Mouse (Mus musculus) thymus, adult 2 months (tissue): ENCODE results near the gene Tmem132d. TPM values are rescaled to one million over a fixed set of nuclear protein-coding genes. Genes with fewer than 3 reads are reported as not detected.

ENCODE experiments used
- DNase-seq: peaks from one replicate; pipeline ENCODE4 v3.0.0; 2021
- H3K27ac ChIP-seq: fragments of 200-500 bp; 2 replicates; pipeline ENCODE4 v1.5.1; 2012; ENCODE audit warnings: low read length, control low read depth; ENCODE audit not compliant: control insufficient read depth, insufficient read depth
- H3K27me3 ChIP-seq: fragments of 200-500 bp; 2 replicates; pipeline ENCODE4 v1.6.1; 2012; ENCODE audit warnings: mild to moderate bottlenecking, low read length, moderate library complexity, mixed read lengths; ENCODE audit not compliant: control insufficient read depth, insufficient read depth
- H3K36me3 ChIP-seq: fragments of 200-500 bp; 2 replicates; pipeline ENCODE4 v1.6.1; 2012; ENCODE audit warnings: mild to moderate bottlenecking, low read length, moderate library complexity; ENCODE audit not compliant: control insufficient read depth, insufficient read depth
- H3K4me1 ChIP-seq: fragments of 200-500 bp; replicated peaks from 2 replicates; pipeline ENCODE4 v1.6.1; 2012; ENCODE audit warnings: low read length; ENCODE audit not compliant: control insufficient read depth, insufficient read depth
- H3K4me3 ChIP-seq: fragments of 200-500 bp; 2 replicates; pipeline ENCODE4 v1.5.1; 2012; ENCODE audit warnings: mild to moderate bottlenecking, low read length, control low read depth, moderate library complexity; ENCODE audit not compliant: control insufficient read depth, insufficient read depth
- CTCF ChIP-seq: fragments of 200-500 bp; IDR thresholded peaks from 2 replicates; pipeline ENCODE4 v1.5.1; 2012; ENCODE audit warnings: mild to moderate bottlenecking, control low read depth, low read length, moderate library complexity, borderline replicate concordance; ENCODE audit not compliant: control insufficient read depth, poor library complexity, insufficient read depth; ENCODE audit errors: extremely low read depth
- POLR2A ChIP-seq: fragments of 200-500 bp; IDR thresholded peaks from 2 replicates; pipeline ENCODE4 v1.6.1; 2012; ENCODE audit warnings: mild to moderate bottlenecking, low read length, control low read depth, moderate library complexity; ENCODE audit not compliant: control insufficient read depth, poor library complexity, insufficient read depth; ENCODE audit errors: extremely low read depth
- WGBS: fragments of 180-500 bp; shearing (Covaris S2); methylation state at CpG from one replicate; pipeline ENCODE4 v1.1.7; 2018; 5-methylcytosine and 5-hydroxymethylcytosine counted together
- polyA plus RNA-seq: library from polyadenylated mRNA; depleted of rRNA; stranded (reverse); fragments of >200 nt; gene quantifications from 2 replicates; pipeline ENCODE4 v1.2.3, GENCODE M21; 2012

Gene Tmem132d
- polyA plus RNA-seq, 1 experiment = 0.07 TPM

DNA sequence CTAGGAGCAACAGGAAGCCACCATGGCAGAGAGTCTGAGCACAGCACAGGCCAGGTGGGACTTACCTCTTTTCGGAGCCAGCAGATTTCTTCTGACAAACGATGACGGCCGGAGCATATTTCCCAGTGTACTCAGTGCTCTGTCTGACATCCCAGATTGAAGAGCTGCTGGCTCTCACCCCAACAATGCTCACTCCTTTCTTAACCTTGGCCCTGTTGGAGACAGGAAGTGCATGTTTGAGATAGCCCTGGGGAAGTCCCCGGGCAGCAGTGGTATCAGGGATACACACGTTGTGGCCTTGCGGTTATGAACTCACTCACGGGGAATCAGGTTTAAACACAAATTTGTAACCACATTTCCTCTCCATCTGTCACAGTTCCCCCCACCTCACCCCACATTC is 296.1 kb downstream of the Tmem132d start:
- WGBS = 23% methylated on average over 8 of the region's 8 CpGs
- H3K4me3 ChIP-seq = no peak overlapping the region
- H3K27me3 ChIP-seq = no peaks in the 10 kb centered on the region
- H3K4me1 ChIP-seq = no peaks in the 10 kb centered on the region
- no peak for DNase-seq
- no peak overlapping the region for H3K27ac ChIP-seq
- no peaks in the 10 kb centered on the region for H3K36me3 ChIP-seq
- TF ChIP-seq POLR2A (no peak), CTCF (no peak)

GRCm38 (mm10) chr5:128122656-128123055 is 310.2 kb downstream of the Tmem132d start:
- Histone ChIP-seq H3K27ac (no peak overlapping the region), H3K36me3 (no peaks in the 10 kb centered on the region), H3K4me1 (no peaks in the 10 kb centered on the region), H3K4me3 (no peak overlapping the region), H3K27me3 (no peaks in the 10 kb centered on the region)
- 55% methylated on average over 3 of the region's 3 CpGs for WGBS
- no peak for DNase-seq
- TF ChIP-seq POLR2A = no peak
- no peak for TF ChIP-seq CTCF

- Histone ChIP-seq H3K36me3 (no peaks in the 10 kb centered on the region), H3K4me1 (no peaks in the 10 kb centered on the region), H3K27ac (no peak overlapping the region), H3K27me3 (no peaks in the 10 kb centered on the region), H3K4me3 (no peak overlapping the region)
- no peak for TF ChIP-seq POLR2A
- no peak for DNase-seq
- WGBS = 88% methylated on average over 3 of the region's 3 CpGs
Measured at GRCm38 (mm10) chr5:128119171-128119570, 313.7 kb downstream of the Tmem132d start.

GRCm38 (mm10) chr5:128113107-128113506 is 319.8 kb downstream of the Tmem132d start:
- H3K36me3 ChIP-seq = no peaks in the 10 kb centered on the region
- H3K4me3 ChIP-seq = no peak overlapping the region
- DNase-seq = no peak
- H3K27ac ChIP-seq = no peak overlapping the region
- WGBS = 89% methylated on average over 8 of the region's 8 CpGs
- no peaks in the 10 kb centered on the region for H3K27me3 ChIP-seq
- TF ChIP-seq POLR2A (no peak), CTCF (no peak)
- no peaks in the 10 kb centered on the region for H3K4me1 ChIP-seq

DNA sequence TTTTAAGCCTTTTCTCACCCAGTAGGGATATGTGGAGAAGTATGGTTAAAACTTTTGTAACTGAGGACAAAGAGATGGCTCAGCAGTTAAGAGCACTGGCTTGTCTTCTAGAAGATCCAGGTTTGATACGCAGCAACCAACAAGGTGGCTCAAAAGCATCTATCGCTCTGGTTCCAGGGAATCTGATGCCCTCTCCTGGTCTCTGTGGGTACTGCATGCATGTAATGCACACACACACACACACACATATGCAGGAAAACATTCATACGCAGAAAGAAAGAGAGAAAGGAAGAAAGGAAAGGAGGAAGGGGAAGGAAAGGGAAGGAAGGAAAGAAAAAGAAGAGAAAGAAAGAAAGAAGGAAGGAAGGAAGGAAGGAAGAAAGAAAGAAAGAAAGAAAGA is 320.4 kb downstream of the Tmem132d start:
- Histone ChIP-seq H3K27me3 (no peaks in the 10 kb centered on the region), H3K4me3 (no peak overlapping the region), H3K27ac (no peak overlapping the region), H3K4me1 (no peaks in the 10 kb centered on the region), H3K36me3 (no peaks in the 10 kb centered on the region)
- 91% methylated on average over 3 of the region's 3 CpGs for WGBS
- no peak for DNase-seq
- TF ChIP-seq CTCF = no peak
- no peak for TF ChIP-seq POLR2A

GRCm38 (mm10) chr5:128111664-128112063 is 321.2 kb downstream of the Tmem132d start:
- Histone ChIP-seq H3K27ac (no peak overlapping the region), H3K4me3 (no peak overlapping the region), H3K27me3 (no peaks in the 10 kb centered on the region), H3K36me3 (no peaks in the 10 kb centered on the region), H3K4me1 (no peaks in the 10 kb centered on the region)
- TF ChIP-seq POLR2A = no peak
- TF ChIP-seq CTCF = no peak
- 76% methylated on average over 5 of the region's 5 CpGs for WGBS
- DNase-seq = no peak

- Histone ChIP-seq H3K36me3 (no peaks in the 10 kb centered on the region), H3K27me3 (no peaks in the 10 kb centered on the region), H3K4me1 (no peaks in the 10 kb centered on the region), H3K4me3 (no peak overlapping the region), H3K27ac (no peak overlapping the region)
- 83% methylated on average over 8 of the region's 8 CpGs for WGBS
- TF ChIP-seq POLR2A (no peak), CTCF (no peak)
- DNase-seq = no peak
Measured at GRCm38 (mm10) chr5:128102556-128102955, 330.3 kb downstream of the Tmem132d start.
